Mouse (Mus musculus) hindbrain, embryonic 13.5 days (tissue): Measurements from ENCODE around the gene Flcn. TPM values are rescaled to one million over a fixed set of nuclear protein-coding genes. Genes with fewer than 3 reads are reported as not detected.
A peak's percentile ranks its signal among the peaks of the same experiment; 100 is the strongest.

Source experiments
- ATAC-seq: fragments of 200-750 bp; cut with Nextera tagmentation; 2 replicates; pipeline ENCODE4 v1.8.0; 2017; ENCODE audit warnings: moderate TSS enrichment; ENCODE audit not compliant: low FRiP score
- H3K27ac ChIP-seq: fragments of 300-500 bp; sonication (generic); 2 replicates; pipeline ENCODE4 v1.5.1; 2015; ENCODE audit warnings: inconsistent platforms, mild to moderate bottlenecking, moderate library complexity
- H3K27me3 ChIP-seq: fragments of 300-500 bp; sonication (generic); 2 replicates; pipeline ENCODE4 v1.6.1; 2015; ENCODE audit warnings: mild to moderate bottlenecking, inconsistent platforms
- H3K36me3 ChIP-seq: fragments of 300-500 bp; sonication (generic); 2 replicates; pipeline ENCODE4 v1.6.1; 2015; ENCODE audit warnings: mild to moderate bottlenecking, inconsistent platforms
- H3K4me1 ChIP-seq: fragments of 300-500 bp; sonication (generic); replicated peaks from 2 replicates; pipeline ENCODE4 v1.6.1; 2015; ENCODE audit warnings: inconsistent platforms
- H3K4me2 ChIP-seq: fragments of 300-500 bp; sonication (generic); 2 replicates; pipeline ENCODE4 v1.6.1; 2015; ENCODE audit warnings: inconsistent platforms, mild to moderate bottlenecking, moderate library complexity
- H3K4me3 ChIP-seq: fragments of 300-500 bp; sonication (generic); 2 replicates; pipeline ENCODE4 v1.5.1; 2015; ENCODE audit warnings: mild to moderate bottlenecking, inconsistent platforms
- H3K9ac ChIP-seq: fragments of 300-500 bp; sonication (generic); 2 replicates; pipeline ENCODE4 v1.6.1; 2015; ENCODE audit warnings: mild to moderate bottlenecking, inconsistent platforms
- H3K9me3 ChIP-seq: fragments of 300-500 bp; sonication (generic); 2 replicates; pipeline ENCODE4 v1.6.1; 2016; ENCODE audit warnings: inconsistent platforms
- WGBS: fragments of 180-500 bp; shearing (Covaris S2); methylation state at CpG from one replicate; pipeline ENCODE4 v1.1.7; 2015; 5-methylcytosine and 5-hydroxymethylcytosine counted together
- polyA plus RNA-seq: library from polyadenylated mRNA; unstranded; fragments of >200 nt; fragmentation: Nextera tagmentation; extraction: Ambion mirVana; gene quantifications from 2 replicates; pipeline ENCODE4 v1.2.1, GENCODE M21; 2015

Gene Flcn
- polyA plus RNA-seq, 1 experiment from 2014 or later: 39.6 TPM

DNA sequence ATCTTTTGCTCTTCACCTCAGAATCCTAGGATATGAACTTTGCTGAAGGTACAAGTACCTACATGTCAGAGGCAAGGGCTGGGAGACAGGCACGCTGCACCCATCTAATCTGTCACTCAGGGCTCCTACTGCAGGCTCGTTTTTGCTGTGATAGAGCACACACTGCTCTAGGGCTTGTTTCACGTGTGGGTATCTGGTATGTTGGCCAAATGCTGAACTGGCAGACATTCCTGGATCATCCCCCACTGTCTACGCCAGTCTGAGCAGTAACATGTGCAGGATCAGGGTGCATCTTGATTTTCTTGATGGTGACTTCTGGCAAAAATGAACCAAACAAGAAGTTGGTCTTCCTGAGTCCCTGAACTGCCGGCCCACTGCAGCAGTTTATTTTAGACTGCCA is 32.6 kb downstream of the Flcn start:
- H3K9me3 ChIP-seq: no peaks in the 10 kb centered on the region
- H3K9ac ChIP-seq: no peak overlapping the region
- H3K36me3 ChIP-seq: peaks cover 68% of the 10 kb centered on the region
- no peak overlapping the region for H3K4me2 ChIP-seq
- H3K27ac ChIP-seq: no peak overlapping the region
- no peaks in the 10 kb centered on the region for H3K4me1 ChIP-seq
- ATAC-seq: no peak
- 94% methylated on average over 5 of the region's 5 CpGs for WGBS
- H3K4me3 ChIP-seq: no peak overlapping the region
- no peaks in the 10 kb centered on the region for H3K27me3 ChIP-seq

DNA sequence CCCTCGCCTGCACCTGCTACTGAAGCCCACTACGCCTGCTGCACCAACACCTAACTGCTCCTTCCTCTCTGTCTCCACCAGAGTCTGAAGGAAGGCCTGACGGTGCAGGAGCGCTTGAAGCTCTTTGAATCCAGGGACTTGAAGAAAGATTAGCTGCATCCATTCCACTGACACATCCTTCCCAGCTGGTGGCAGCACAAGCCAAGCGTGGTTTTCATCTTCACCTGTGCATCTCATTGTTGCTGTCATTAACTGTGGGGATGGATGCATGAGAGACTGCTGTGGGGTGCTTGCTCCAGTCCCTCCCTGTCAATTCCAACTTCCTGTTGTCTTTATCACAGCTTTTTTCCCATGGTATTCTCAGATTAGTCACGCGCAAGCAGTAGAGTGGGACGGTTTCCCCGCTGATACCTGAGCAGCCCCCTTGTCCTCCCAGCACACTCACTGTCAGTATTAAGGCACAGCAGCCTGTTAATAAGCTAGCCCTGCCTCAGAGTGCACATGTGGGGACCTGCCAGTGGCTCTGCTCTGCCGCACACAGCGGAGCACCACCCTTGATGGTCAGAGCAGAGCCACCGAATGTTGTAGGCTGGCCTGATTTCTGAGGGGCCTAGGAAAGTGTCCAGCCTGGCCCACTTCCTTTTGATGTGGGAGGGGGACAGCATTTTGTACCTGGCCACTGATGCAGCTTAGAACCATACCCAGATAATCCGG is 34.2 kb downstream of the Flcn start:
- no peak overlapping the region for H3K4me3 ChIP-seq
- no peaks in the 10 kb centered on the region for H3K27me3 ChIP-seq
- no peaks in the 10 kb centered on the region for H3K4me1 ChIP-seq
- H3K4me2 ChIP-seq: no peak overlapping the region
- 86% methylated on average over 13 of the region's 13 CpGs for WGBS
- no peaks in the 10 kb centered on the region for H3K9me3 ChIP-seq
- H3K27ac ChIP-seq: no peak overlapping the region
- H3K9ac ChIP-seq: no peak overlapping the region
- no peak for ATAC-seq
- peaks cover 84% of the 10 kb centered on the region for H3K36me3 ChIP-seq

GRCm38 (mm10) chr11:59774522-59774921 is 35.3 kb downstream of the Flcn start:
- H3K4me1 ChIP-seq: no peaks in the 10 kb centered on the region
- peaks cover 95% of the 10 kb centered on the region for H3K36me3 ChIP-seq
- H3K9ac ChIP-seq: no peak overlapping the region
- no peak for ATAC-seq
- WGBS: 95% methylated on average over 4 of the region's 4 CpGs
- H3K4me3 ChIP-seq: no peak overlapping the region
- no peaks in the 10 kb centered on the region for H3K27me3 ChIP-seq
- no peak overlapping the region for H3K27ac ChIP-seq
- H3K4me2 ChIP-seq: no peak overlapping the region
- no peaks in the 10 kb centered on the region for H3K9me3 ChIP-seq

DNA sequence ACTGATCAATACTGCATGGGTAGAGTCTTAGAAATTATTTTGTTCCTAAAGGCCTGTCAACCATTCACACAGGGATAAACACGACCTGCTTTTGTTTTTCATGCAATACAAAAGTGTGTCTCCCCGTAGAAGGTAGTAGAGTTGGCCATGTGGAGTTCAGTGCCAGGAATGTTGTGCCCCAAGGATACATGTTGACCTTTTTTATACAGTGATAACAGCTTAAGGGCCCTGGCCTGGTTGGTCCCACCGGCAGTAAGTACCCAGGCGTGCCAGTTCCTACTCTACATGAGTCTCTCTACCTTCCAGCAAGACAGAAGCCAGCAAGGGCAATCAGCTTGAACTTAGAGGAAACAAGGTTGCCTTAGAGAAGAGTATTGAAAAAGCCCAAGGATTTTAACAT is 36.9 kb downstream of the Flcn start:
- Histone ChIP-seq H3K9me3 (no peaks in the 10 kb centered on the region), H3K36me3 (peaks cover 99% of the 10 kb centered on the region)
- ATAC-seq: no peak

GRCm38 (mm10) chr11:59772291-59772690 is 37.5 kb downstream of the Flcn start:
- Histone ChIP-seq H3K4me3 (no peak overlapping the region), H3K27me3 (no peaks in the 10 kb centered on the region), H3K9me3 (no peaks in the 10 kb centered on the region), H3K9ac (no peak overlapping the region), H3K36me3 (peaks cover 99% of the 10 kb centered on the region), H3K27ac (no peak overlapping the region), H3K4me2 (no peak overlapping the region), H3K4me1 (no peaks in the 10 kb centered on the region)
- no peak for ATAC-seq
- WGBS: 93% methylated on average over 2 of the region's 2 CpGs

More for the DNA sequence above, 36.9 kb downstream of the Flcn start:
- no peak overlapping the region for H3K9ac ChIP-seq
- H3K4me3 ChIP-seq: no peak overlapping the region
- WGBS: 91% methylated on average over 4 of the region's 4 CpGs
- H3K27me3 ChIP-seq: no peaks in the 10 kb centered on the region
- H3K27ac ChIP-seq: no peak overlapping the region
- no peak overlapping the region for H3K4me2 ChIP-seq
- no peaks in the 10 kb centered on the region for H3K4me1 ChIP-seq

GRCm38 (mm10) chr11:59770753-59771152 is 39.1 kb downstream of the Flcn start:
- no peak overlapping the region for H3K9ac ChIP-seq
- no peak for ATAC-seq
- 74% methylated on average over 7 of the region's 7 CpGs for WGBS

GRCm38 (mm10) chr11:59769738-59770137 is 40.1 kb downstream of the Flcn start:
- H3K4me1 ChIP-seq: no peaks in the 10 kb centered on the region
- H3K27me3 ChIP-seq: no peaks in the 10 kb centered on the region
- no peak overlapping the region for H3K4me2 ChIP-seq
- H3K4me3 ChIP-seq: no peak overlapping the region
- H3K9me3 ChIP-seq: no peaks in the 10 kb centered on the region
- WGBS: 86% methylated on average over 6 of the region's 6 CpGs
- H3K27ac ChIP-seq: no peak overlapping the region
- no peak overlapping the region for H3K9ac ChIP-seq
- ATAC-seq: no peak
- peaks cover 99% of the 10 kb centered on the region for H3K36me3 ChIP-seq

More at GRCm38 (mm10) chr11:59770753-59771152, 39.1 kb downstream of the Flcn start:
- no peak overlapping the region for H3K4me3 ChIP-seq
- no peaks in the 10 kb centered on the region for H3K9me3 ChIP-seq
- H3K4me1 ChIP-seq: no peaks in the 10 kb centered on the region
- H3K4me2 ChIP-seq: no peak overlapping the region
- H3K27me3 ChIP-seq: no peaks in the 10 kb centered on the region
- H3K27ac ChIP-seq: no peak overlapping the region
- H3K36me3 ChIP-seq: peaks cover 99% of the 10 kb centered on the region

- H3K4me3 ChIP-seq: no peak overlapping the region
- H3K4me2 ChIP-seq: no peak overlapping the region
- no peaks in the 10 kb centered on the region for H3K27me3 ChIP-seq
- H3K4me1 ChIP-seq: no peaks in the 10 kb centered on the region
- no peak overlapping the region for H3K27ac ChIP-seq
- ATAC-seq: no peak
- H3K9me3 ChIP-seq: no peaks in the 10 kb centered on the region
- no peak overlapping the region for H3K9ac ChIP-seq
- peaks cover 99% of the 10 kb centered on the region for H3K36me3 ChIP-seq
- WGBS: 90% methylated on average over 2 of the region's 2 CpGs
Measured at GRCm38 (mm10) chr11:59769307-59769706, 40.5 kb downstream of the Flcn start.

DNA sequence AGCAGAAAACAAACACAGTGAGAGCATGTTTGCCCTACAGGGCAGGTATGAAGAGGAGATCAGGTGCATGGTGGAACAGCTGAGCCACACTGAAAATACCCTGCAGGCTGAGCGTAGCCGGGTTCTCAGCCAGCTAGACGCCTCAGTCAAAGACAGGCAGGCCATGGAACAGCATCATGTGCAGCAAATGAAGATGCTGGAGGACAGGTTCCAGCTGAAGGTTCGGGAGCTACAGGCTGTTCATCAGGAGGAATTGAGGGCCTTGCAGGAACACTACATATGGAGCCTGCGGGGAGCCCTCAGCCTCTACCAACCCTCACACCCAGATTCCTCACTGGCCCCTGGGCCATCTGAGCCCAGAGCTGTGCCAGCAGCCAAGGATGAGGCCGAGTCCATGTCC is 49.0 kb downstream of the Flcn start:
- Histone ChIP-seq H3K27ac (no peak overlapping the region), H3K9me3 (no peaks in the 10 kb centered on the region), H3K4me1 (peaks cover 7% of the 10 kb centered on the region; the same call in 1 of the 2 replicates), H3K9ac (no peak overlapping the region), H3K27me3 (no peaks in the 10 kb centered on the region), H3K36me3 (peaks cover 95% of the 10 kb centered on the region), H3K4me3 (no peak overlapping the region), H3K4me2 (no peak overlapping the region)
- 98% methylated on average over 6 of the region's 6 CpGs for WGBS
- no peak for ATAC-seq

- Histone ChIP-seq H3K9me3 (no peaks in the 10 kb centered on the region), H3K4me2 (no peak overlapping the region), H3K4me3 (no peak overlapping the region), H3K36me3 (peaks cover 95% of the 10 kb centered on the region), H3K27ac (no peak overlapping the region), H3K4me1 (peaks cover 7% of the 10 kb centered on the region; the same call in 1 of the 2 replicates), H3K27me3 (no peaks in the 10 kb centered on the region), H3K9ac (no peak overlapping the region)
- ATAC-seq: no peak
- WGBS: 88% methylated on average over 2 of the region's 2 CpGs
Measured at GRCm38 (mm10) chr11:59759626-59760025, 50.2 kb downstream of the Flcn start.

- Histone ChIP-seq H3K4me2 (no peak overlapping the region), H3K9me3 (no peaks in the 10 kb centered on the region), H3K27ac (peak overlapping the region; percentile 3; the same call in 1 of the 2 replicates), H3K27me3 (no peaks in the 10 kb centered on the region), H3K4me3 (no peak overlapping the region), H3K36me3 (peaks cover 93% of the 10 kb centered on the region), H3K9ac (no peak overlapping the region), H3K4me1 (peaks cover 7% of the 10 kb centered on the region; the same call in 1 of the 2 replicates)
- ATAC-seq: 0 out of 2 replicates have a peak, but pooled peaks have one; percentile 24
- WGBS: 70% methylated on average over 4 of the region's 4 CpGs
Measured at GRCm38 (mm10) chr11:59759178-59759577, 50.6 kb downstream of the Flcn start.

DNA sequence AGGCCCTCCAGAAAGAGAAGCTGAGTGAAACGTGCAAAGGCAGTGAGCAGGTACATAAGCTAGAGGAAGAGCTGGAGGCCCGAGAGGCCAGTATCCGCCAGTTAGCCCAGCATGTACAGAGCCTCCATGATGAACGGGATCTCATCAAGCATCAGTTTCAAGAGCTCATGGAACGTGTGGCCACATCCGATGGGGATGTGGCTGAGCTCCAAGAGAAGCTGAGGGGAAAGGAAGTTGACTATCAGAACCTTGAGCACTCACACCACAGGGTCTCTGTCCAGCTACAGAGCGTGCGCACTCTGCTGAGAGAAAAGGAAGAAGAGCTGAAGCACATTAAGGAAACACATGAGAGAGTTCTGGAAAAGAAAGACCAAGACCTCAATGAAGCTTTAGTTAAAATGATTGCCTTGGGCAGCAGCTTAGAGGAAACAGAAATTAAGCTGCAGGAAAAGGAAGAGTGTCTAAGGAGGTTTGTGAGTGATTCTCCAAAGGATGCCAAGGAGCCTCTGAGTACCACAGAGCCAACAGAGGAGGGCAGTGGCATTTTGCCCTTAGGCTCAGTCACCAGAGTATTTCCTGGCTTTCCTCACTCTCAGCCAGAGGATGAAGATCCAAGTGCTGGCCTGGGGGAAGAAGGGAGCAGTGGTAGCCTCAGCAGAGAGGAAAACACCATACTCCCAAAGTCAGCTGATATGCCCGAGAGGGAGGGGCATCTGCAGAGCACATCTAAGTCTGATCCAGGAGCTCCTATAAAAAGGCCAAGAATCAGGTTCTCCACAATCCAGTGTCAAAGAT is 51.4 kb downstream of the Flcn start:
- Histone ChIP-seq H3K9ac (no peak overlapping the region), H3K4me2 (no peak overlapping the region), H3K4me3 (no peak overlapping the region), H3K27ac (peak overlapping the region; percentile 3; the same call in 1 of the 2 replicates), H3K4me1 (peaks cover 7% of the 10 kb centered on the region; the same call in 1 of the 2 replicates), H3K36me3 (peaks cover 93% of the 10 kb centered on the region), H3K27me3 (no peaks in the 10 kb centered on the region), H3K9me3 (no peaks in the 10 kb centered on the region)
- WGBS: 91% methylated on average over 9 of the region's 9 CpGs
- ATAC-seq: no peak
